Comparison of ENCODE assay signal across 8 mouse cellular contexts in genomic region chr16:31933751-31934549, GRCm38 (mm10). TPM values are rescaled to one million over a fixed set of nuclear protein-coding genes. Genes with fewer than 3 reads are reported as not detected.
DNase-seq lines count a peak whose midpoint lies in the region; ATAC-seq and TF ChIP-seq lines count a peak whose summit lies in the region.

Pigz (plus strand) TSS chr16:31933851.

- WGBS in forebrain, embryonic 11.5 days, result 7% methylated on average over 42 of the region's 42 CpGs
- 13% methylated on average over 42 of the region's 42 CpGs for WGBS in heart, postnatal 0 days
- WGBS in liver, postnatal 0 days (ENCODE audit: insufficient replicate concordance), result 9% methylated on average over 42 of the region's 42 CpGs

- TF ChIP-seq POLR2A in ES-Bruce4 (IDR thresholded peaks at IDR 0.05; ENCODE audit: insufficient read depth, low read length), result no peak

- no peaks in the 10 kb centered on the region for H3K9me3 ChIP-seq in ES-Bruce4 (replicated peaks; ENCODE audit: control insufficient read depth, insufficient read depth, low read length, poor library complexity, severe bottlenecking)
- H3K9me3 ChIP-seq in forebrain, embryonic 11.5 days (ENCODE audit: control insufficient read depth, low read length), result no peaks in the 10 kb centered on the region
- no peaks in the 10 kb centered on the region for H3K9me3 ChIP-seq in heart, postnatal 0 days (replicated peaks; ENCODE audit: control insufficient read depth, low read length)
- no peaks in the 10 kb centered on the region for H3K9me3 ChIP-seq in liver, postnatal 0 days (ENCODE audit: low read length)

- no peak for TF ChIP-seq EP300 in ES-Bruce4 (IDR thresholded peaks at IDR 0.05; ENCODE audit: insufficient read depth, low read depth, low read length)
- TF ChIP-seq EP300 in heart, postnatal 0 days (IDR thresholded peaks at IDR 0.05; ENCODE audit: low read depth), result no peak
- TF ChIP-seq EP300 in liver, postnatal 0 days (IDR thresholded peaks at IDR 0.05; ENCODE audit: low read depth), result no peak

- H3K4me2 ChIP-seq in forebrain, embryonic 11.5 days (ENCODE audit: low read depth, low read length, severe bottlenecking), result peak within 1 kb of the TSS; percentile 48
- H3K4me2 ChIP-seq in heart, postnatal 0 days (ENCODE audit: low read depth, low read length), result peak within 1 kb of the TSS; percentile 89
- peak within 1 kb of the TSS; percentile 66 for H3K4me2 ChIP-seq in liver, postnatal 0 days (ENCODE audit: low read depth, low read length)

- no peak within 1 kb of the TSS for H3K9ac ChIP-seq in ES-Bruce4 (ENCODE audit: low read depth, poor library complexity, severe bottlenecking)
- H3K9ac ChIP-seq in forebrain, embryonic 11.5 days (ENCODE audit: low read length), result peak within 1 kb of the TSS; percentile 50
- H3K9ac ChIP-seq in heart, postnatal 0 days (replicated peaks; ENCODE audit: low read depth, low read length), result peak within 1 kb of the TSS; percentile 34; the same call in 1 of the 2 replicates
- H3K9ac ChIP-seq in liver, postnatal 0 days (replicated peaks), result peak within 1 kb of the TSS; percentile 30

- DNase-seq in adrenal gland, postnatal 25 days, result peak; percentile 58
- DNase-seq in forebrain, embryonic 11.5 days (ENCODE audit: low spot score), result peak; percentile 68
- no peak for DNase-seq in heart, postnatal 0 days (ENCODE audit: low spot score)
- peak; percentile 52 to 71 for DNase-seq in kidney, postnatal 25 days
- peak; percentile 37 for DNase-seq in liver, postnatal 0 days
- peak; percentile 41 for DNase-seq in retina, adult 2 months (ENCODE audit: low read depth, low spot score)
- DNase-seq in spleen, adult 12 weeks (ENCODE audit: low spot score), result no peak

- no peak for TF ChIP-seq CTCF in ES-Bruce4 (IDR thresholded peaks at IDR 0.05; ENCODE audit: low read depth, low read length)
- no peak for TF ChIP-seq CTCF in heart, postnatal 0 days (IDR thresholded peaks at IDR 0.05; ENCODE audit: low read depth)
- TF ChIP-seq CTCF in liver, postnatal 0 days (IDR thresholded peaks at IDR 0.05; ENCODE audit: low read depth), result no peak

- no peak within 1 kb of the TSS for H3K27ac ChIP-seq in ES-Bruce4 (ENCODE audit: insufficient read depth, low read length)
- H3K27ac ChIP-seq in forebrain, embryonic 11.5 days (ENCODE audit: low read depth, low read length), result peak within 1 kb of the TSS; percentile 37
- peak within 1 kb of the TSS; percentile 59 for H3K27ac ChIP-seq in heart, postnatal 0 days (ENCODE audit: low read depth)
- H3K27ac ChIP-seq in liver, postnatal 0 days (ENCODE audit: low read depth), result 0 out of 2 replicates have a peak within 1 kb of the TSS, but pooled peaks have one; percentile 11

- peak within 1 kb of the TSS; percentile 44 for H3K4me3 ChIP-seq in ES-Bruce4 (ENCODE audit: low read depth, low read length)
- H3K4me3 ChIP-seq in forebrain, embryonic 11.5 days (ENCODE audit: low read depth, low read length), result peak within 1 kb of the TSS; percentile 33
- peak within 1 kb of the TSS; percentile 57 for H3K4me3 ChIP-seq in heart, postnatal 0 days (ENCODE audit: low read depth, low read length)
- peak within 1 kb of the TSS; percentile 40 for H3K4me3 ChIP-seq in liver, postnatal 0 days (ENCODE audit: low read depth, low read length)

- H3K27me3 ChIP-seq in ES-Bruce4 (ENCODE audit: control insufficient read depth, insufficient read depth, low read length, poor library complexity, severe bottlenecking), result peaks cover 3% of the 10 kb centered on the region; the same call in 1 of the 2 replicates
- peaks cover 26% of the 10 kb centered on the region for H3K27me3 ChIP-seq in forebrain, embryonic 11.5 days (ENCODE audit: control insufficient read depth, insufficient read depth, low read length)
- H3K27me3 ChIP-seq in heart, postnatal 0 days (ENCODE audit: control insufficient read depth, insufficient read depth, low read length), result peaks cover 19% of the 10 kb centered on the region
- H3K27me3 ChIP-seq in liver, postnatal 0 days (ENCODE audit: insufficient read depth, low read length), result peaks cover 29% of the 10 kb centered on the region

- no peak for ATAC-seq in forebrain, embryonic 11.5 days (replicated peaks; ENCODE audit: low FRiP score)
- ATAC-seq in heart, postnatal 0 days (ENCODE audit: insufficient read depth, low read depth), result no peak
- ATAC-seq in liver, postnatal 0 days, result no peak

- peaks cover 2% of the 10 kb centered on the region for H3K4me1 ChIP-seq in ES-Bruce4 (ENCODE audit: control insufficient read depth, insufficient read depth, low read length)
- peaks cover 19% of the 10 kb centered on the region; the same call in 1 of the 2 replicates for H3K4me1 ChIP-seq in forebrain, embryonic 11.5 days (replicated peaks; ENCODE audit: control insufficient read depth, insufficient read depth, low read length)
- H3K4me1 ChIP-seq in heart, postnatal 0 days (ENCODE audit: control insufficient read depth, insufficient read depth), result peaks cover 24% of the 10 kb centered on the region
- peaks cover 16% of the 10 kb centered on the region for H3K4me1 ChIP-seq in liver, postnatal 0 days (ENCODE audit: insufficient read depth)

- H3K36me3 ChIP-seq in ES-Bruce4 (ENCODE audit: control insufficient read depth, insufficient read depth, low read length, poor library complexity, severe bottlenecking), result no peaks in the 10 kb centered on the region
- no peaks in the 10 kb centered on the region for H3K36me3 ChIP-seq in forebrain, embryonic 11.5 days (ENCODE audit: control insufficient read depth, insufficient read depth, low read length)
- H3K36me3 ChIP-seq in heart, postnatal 0 days (replicated peaks; ENCODE audit: control insufficient read depth, insufficient read depth, low read length), result no peaks in the 10 kb centered on the region
- H3K36me3 ChIP-seq in liver, postnatal 0 days (replicated peaks; ENCODE audit: insufficient read depth, low read length), result no peaks in the 10 kb centered on the region

RNA-seq across cellular contexts. Expression of gene Pigz, which starts in this region (rescaled TPM):
- not detected in 2 replicates for polyA plus RNA-seq in ES-Bruce4 (2011; ENCODE audit: insufficient read depth, insufficient read length, low read depth, missing spikeins)
- not detected in 2 replicates for total RNA-seq in adrenal gland, postnatal 25 days (2021)
- 0.97 and 1.1 TPM in 2 replicates for polyA plus RNA-seq in forebrain, embryonic 11.5 days (2014; fragmentation: Nextera tagmentation; extraction: Ambion mirVana)
- not detected in 2 replicates for total RNA-seq in heart, postnatal 0 days (2014; rRNA removed; ENCODE audit: low replicate concordance)
- 0.51 and 0.87 TPM in 2 replicates for polyA plus RNA-seq in heart, postnatal 0 days (2015; fragmentation: Nextera tagmentation; extraction: Ambion mirVana)
- polyA plus RNA-seq in liver, postnatal 0 days (2015; fragmentation: Nextera tagmentation; extraction: Ambion mirVana), result 0.18 and 0.47 TPM in 2 replicates

Comparison
In these comparisons a context has a peak if more than half of its experiments do, and no peak if none do; other contexts are left out.
1. Peak in DNase-seq in adrenal gland, postnatal 25 days; RNA of the gene not detected or under 1 TPM.
2. Peak in DNase-seq, H3K4me3 ChIP-seq, H3K27ac ChIP-seq, H3K9ac ChIP-seq and H3K4me2 ChIP-seq in liver, postnatal 0 days; RNA of the gene not detected or under 1 TPM.
3. DNase-seq: peak in forebrain, embryonic 11.5 days (single experiment), kidney, postnatal 25 days (2 of 2) and retina, adult 2 months (single experiment); none in heart, postnatal 0 days (single experiment) and spleen, adult 12 weeks (single experiment).
4. Peak in every context shown above with its lines, with median percentiles within 50 percentile points of each other: H3K4me3 ChIP-seq and H3K4me2 ChIP-seq.